Mouse (Mus musculus): ENCODE results near the gene Cd200r3. TPM values are rescaled to one million over a fixed set of nuclear protein-coding genes. Genes with fewer than 3 reads are reported as not detected.

The Cd200r3 gene
- polyA plus RNA-seq (2014; fragmentation: Nextera tagmentation; extraction: Ambion mirVana) = not detected in 2 replicates

GRCm38 (mm10) chr16:44943468-44943867 lies at the start of gene Cd200r3:
TSS of gene Cd200r3 (plus strand) at chr16:44943678.
- 90% methylated on average over 3 of the region's 3 CpGs for WGBS

DNA sequence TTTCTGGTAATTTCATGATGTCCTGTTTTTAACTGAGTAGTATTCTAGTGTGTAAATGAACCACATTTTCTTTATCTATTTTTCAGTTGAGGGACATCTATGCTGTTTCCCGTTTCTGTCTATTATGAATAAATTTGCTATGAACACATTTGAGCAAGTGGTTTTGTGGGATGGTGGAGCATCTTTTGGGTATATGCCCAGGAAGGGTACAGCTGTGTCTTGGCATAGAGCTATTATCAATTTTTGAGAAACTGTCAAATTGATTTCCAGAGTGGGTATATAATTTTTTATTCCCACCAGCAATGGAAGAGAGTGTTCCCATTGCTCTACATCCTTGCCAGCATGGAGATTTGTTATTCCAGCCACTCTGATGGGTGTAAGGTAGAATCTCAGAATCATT lies 11.5 kb upstream of the Cd200r3 start:
- Histone ChIP-seq H3K36me3 (ENCODE audit: control insufficient read depth, insufficient read depth, low read length) (no peaks in the 10 kb centered on the region), H3K27me3 (ENCODE audit: control insufficient read depth, insufficient read depth, low read length) (no peaks in the 10 kb centered on the region), H3K9me3 (ENCODE audit: control insufficient read depth, low read length) (no peaks in the 10 kb centered on the region), H3K9ac (replicated peaks; ENCODE audit: low read length) (no peak overlapping the region), H3K4me2 (ENCODE audit: low read length) (no peak overlapping the region), H3K4me1 (ENCODE audit: control insufficient read depth, insufficient read depth, low read length) (no peaks in the 10 kb centered on the region), H3K27ac (replicated peaks; ENCODE audit: low read depth, low read length) (no peak overlapping the region), H3K4me3 (replicated peaks; ENCODE audit: low read depth, low read length) (no peak overlapping the region)
- no peak for ATAC-seq (ENCODE audit: low FRiP score, low TSS enrichment)
- DNase-seq = no peak
- WGBS = 88% methylated on average over 1 of the region's 1 CpGs

More at GRCm38 (mm10) chr16:44943468-44943867, at the start of gene Cd200r3:
- Histone ChIP-seq H3K27me3 (ENCODE audit: control insufficient read depth, insufficient read depth, low read length) (no peaks in the 10 kb centered on the region), H3K9ac (replicated peaks; ENCODE audit: low read length) (no peak within 1 kb of the TSS), H3K4me3 (replicated peaks; ENCODE audit: low read depth, low read length) (no peak within 1 kb of the TSS), H3K27ac (replicated peaks; ENCODE audit: low read depth, low read length) (no peak within 1 kb of the TSS), H3K4me2 (ENCODE audit: low read length) (no peak within 1 kb of the TSS), H3K4me1 (ENCODE audit: control insufficient read depth, insufficient read depth, low read length) (no peaks in the 10 kb centered on the region), H3K36me3 (ENCODE audit: control insufficient read depth, insufficient read depth, low read length) (no peaks in the 10 kb centered on the region), H3K9me3 (ENCODE audit: control insufficient read depth, low read length) (no peaks in the 10 kb centered on the region)
- DNase-seq (no peak), ATAC-seq (ENCODE audit: low FRiP score, low TSS enrichment) (no peak)

- peak; percentile 1 for DNase-seq
- no peak for ATAC-seq (ENCODE audit: low FRiP score, low TSS enrichment)
- Histone ChIP-seq H3K4me3 (replicated peaks; ENCODE audit: low read depth, low read length) (no peak overlapping the region), H3K4me1 (ENCODE audit: control insufficient read depth, insufficient read depth, low read length) (no peaks in the 10 kb centered on the region), H3K27me3 (ENCODE audit: control insufficient read depth, insufficient read depth, low read length) (no peaks in the 10 kb centered on the region), H3K36me3 (ENCODE audit: control insufficient read depth, insufficient read depth, low read length) (no peaks in the 10 kb centered on the region), H3K27ac (replicated peaks; ENCODE audit: low read depth, low read length) (no peak overlapping the region), H3K9ac (replicated peaks; ENCODE audit: low read length) (no peak overlapping the region), H3K4me2 (ENCODE audit: low read length) (no peak overlapping the region), H3K9me3 (ENCODE audit: control insufficient read depth, low read length) (no peaks in the 10 kb centered on the region)
- WGBS = 73% methylated on average over 4 of the region's 4 CpGs
These were observed 8.1 kb downstream of the Cd200r3 start for GRCm38 (mm10) chr16:44951360-44952114.

- H3K4me3 ChIP-seq (replicated peaks; ENCODE audit: low read depth, low read length) = no peak overlapping the region
- no peaks in the 10 kb centered on the region for H3K27me3 ChIP-seq (ENCODE audit: control insufficient read depth, insufficient read depth, low read length)
- no peak overlapping the region for H3K9ac ChIP-seq (replicated peaks; ENCODE audit: low read length)
- 85% methylated on average over 2 of the region's 2 CpGs for WGBS
- H3K27ac ChIP-seq (replicated peaks; ENCODE audit: low read depth, low read length) = no peak overlapping the region
- ATAC-seq (ENCODE audit: low FRiP score, low TSS enrichment) = no peak
- no peaks in the 10 kb centered on the region for H3K36me3 ChIP-seq (ENCODE audit: control insufficient read depth, insufficient read depth, low read length)
- H3K4me2 ChIP-seq (ENCODE audit: low read length) = no peak overlapping the region
- no peaks in the 10 kb centered on the region for H3K4me1 ChIP-seq (ENCODE audit: control insufficient read depth, insufficient read depth, low read length)
- no peaks in the 10 kb centered on the region for H3K9me3 ChIP-seq (ENCODE audit: control insufficient read depth, low read length)
- DNase-seq = no peak
These were observed 18.8 kb downstream of the Cd200r3 start for GRCm38 (mm10) chr16:44962296-44962695.

GRCm38 (mm10) chr16:44962777-44963176 lies 19.3 kb downstream of the Cd200r3 start:
- H3K27me3 ChIP-seq (ENCODE audit: control insufficient read depth, insufficient read depth, low read length) = no peaks in the 10 kb centered on the region
- H3K9me3 ChIP-seq (ENCODE audit: control insufficient read depth, low read length) = no peaks in the 10 kb centered on the region
- H3K4me3 ChIP-seq (replicated peaks; ENCODE audit: low read depth, low read length) = no peak overlapping the region
- DNase-seq (no peak), ATAC-seq (ENCODE audit: low FRiP score, low TSS enrichment) (no peak)
- no peaks in the 10 kb centered on the region for H3K36me3 ChIP-seq (ENCODE audit: control insufficient read depth, insufficient read depth, low read length)
- 87% methylated on average over 2 of the region's 2 CpGs for WGBS
- H3K4me2 ChIP-seq (ENCODE audit: low read length) = no peak overlapping the region
- H3K9ac ChIP-seq (replicated peaks; ENCODE audit: low read length) = no peak overlapping the region
- H3K4me1 ChIP-seq (ENCODE audit: control insufficient read depth, insufficient read depth, low read length) = no peaks in the 10 kb centered on the region
- no peak overlapping the region for H3K27ac ChIP-seq (replicated peaks; ENCODE audit: low read depth, low read length)

DNA sequence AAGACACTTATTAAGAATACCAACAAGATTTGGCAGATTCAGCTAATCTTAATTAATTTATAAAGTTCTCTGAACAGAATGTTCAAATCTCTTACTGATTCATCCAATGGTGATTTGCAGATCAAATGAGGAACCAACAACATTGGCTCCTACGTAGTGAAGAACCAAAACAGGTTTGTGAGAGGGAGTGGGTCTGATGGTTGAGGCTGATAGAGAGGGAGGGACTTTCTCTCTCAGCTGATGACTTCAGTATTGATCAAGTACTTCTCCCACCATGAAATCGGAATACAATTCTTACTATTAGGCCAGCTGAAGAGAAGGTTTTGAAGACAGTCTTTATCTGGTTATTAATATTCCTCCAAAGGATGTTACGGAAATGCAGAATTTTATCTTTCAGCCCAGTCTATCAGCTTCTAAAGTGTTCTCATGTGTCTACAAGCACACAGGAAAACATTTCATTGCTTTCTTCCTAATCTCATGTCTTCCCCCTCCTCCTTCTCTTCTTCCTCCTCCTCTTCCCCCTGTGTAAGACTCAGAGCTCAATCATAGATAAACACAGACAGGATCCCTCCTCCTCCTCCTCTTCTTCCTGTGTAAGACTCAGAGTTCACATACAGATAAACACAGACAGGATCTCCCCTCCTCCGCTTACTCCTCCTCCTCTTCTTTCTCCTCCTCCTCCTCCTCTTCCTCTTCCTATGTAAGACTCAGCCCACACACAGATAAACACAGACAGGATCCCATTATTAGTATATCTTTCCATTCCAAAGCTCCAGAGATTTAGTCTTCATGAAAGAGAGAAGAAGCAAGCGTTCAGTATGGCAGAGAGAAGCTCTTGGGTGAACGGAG lies 21.3 kb downstream of the Cd200r3 start:
- H3K9ac ChIP-seq (replicated peaks; ENCODE audit: low read length) = no peak overlapping the region
- H3K27me3 ChIP-seq (ENCODE audit: control insufficient read depth, insufficient read depth, low read length) = no peaks in the 10 kb centered on the region
- 94% methylated on average over 6 of the region's 6 CpGs for WGBS
- H3K9me3 ChIP-seq (ENCODE audit: control insufficient read depth, low read length) = no peaks in the 10 kb centered on the region
- no peak overlapping the region for H3K27ac ChIP-seq (replicated peaks; ENCODE audit: low read depth, low read length)
- no peak overlapping the region for H3K4me3 ChIP-seq (replicated peaks; ENCODE audit: low read depth, low read length)
- H3K4me2 ChIP-seq (ENCODE audit: low read length) = no peak overlapping the region
- no peak for ATAC-seq (ENCODE audit: low FRiP score, low TSS enrichment)
- no peaks in the 10 kb centered on the region for H3K4me1 ChIP-seq (ENCODE audit: control insufficient read depth, insufficient read depth, low read length)
- DNase-seq = no peak
- no peaks in the 10 kb centered on the region for H3K36me3 ChIP-seq (ENCODE audit: control insufficient read depth, insufficient read depth, low read length)

DNA sequence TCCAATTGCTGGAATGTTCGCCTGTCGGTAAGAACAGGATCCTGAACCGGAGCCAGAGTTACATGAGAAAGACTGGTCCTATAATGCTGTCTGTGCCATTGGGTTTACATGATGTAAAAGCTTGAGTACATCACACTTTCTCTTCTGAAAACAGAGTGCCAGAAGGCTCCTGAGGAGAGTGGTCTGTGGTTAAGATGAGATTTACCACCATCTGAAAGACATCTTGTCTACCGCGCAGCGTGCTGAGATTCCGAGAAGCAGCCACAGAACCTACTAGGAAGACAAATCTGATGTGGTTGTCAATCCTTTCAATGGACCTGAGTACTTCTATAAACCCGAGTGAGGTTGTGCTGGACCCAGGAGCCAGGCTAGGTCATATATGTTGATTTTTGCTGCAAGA lies 21.9 kb downstream of the Cd200r3 start:
- H3K9me3 ChIP-seq (ENCODE audit: control insufficient read depth, low read length) = no peaks in the 10 kb centered on the region
- H3K4me3 ChIP-seq (replicated peaks; ENCODE audit: low read depth, low read length) = no peak overlapping the region
- H3K4me2 ChIP-seq (ENCODE audit: low read length) = no peak overlapping the region
- no peak overlapping the region for H3K9ac ChIP-seq (replicated peaks; ENCODE audit: low read length)
- no peak for DNase-seq
- H3K27me3 ChIP-seq (ENCODE audit: control insufficient read depth, insufficient read depth, low read length) = no peaks in the 10 kb centered on the region
- 94% methylated on average over 8 of the region's 8 CpGs for WGBS
- H3K36me3 ChIP-seq (ENCODE audit: control insufficient read depth, insufficient read depth, low read length) = no peaks in the 10 kb centered on the region
- no peak overlapping the region for H3K27ac ChIP-seq (replicated peaks; ENCODE audit: low read depth, low read length)
- no peaks in the 10 kb centered on the region for H3K4me1 ChIP-seq (ENCODE audit: control insufficient read depth, insufficient read depth, low read length)
- ATAC-seq (ENCODE audit: low FRiP score, low TSS enrichment) = no peak

- Histone ChIP-seq H3K9ac (replicated peaks; ENCODE audit: low read length) (no peak overlapping the region), H3K4me1 (ENCODE audit: control insufficient read depth, insufficient read depth, low read length) (no peaks in the 10 kb centered on the region), H3K27me3 (ENCODE audit: control insufficient read depth, insufficient read depth, low read length) (no peaks in the 10 kb centered on the region), H3K36me3 (ENCODE audit: control insufficient read depth, insufficient read depth, low read length) (no peaks in the 10 kb centered on the region), H3K4me2 (ENCODE audit: low read length) (no peak overlapping the region), H3K27ac (replicated peaks; ENCODE audit: low read depth, low read length) (no peak overlapping the region), H3K9me3 (ENCODE audit: control insufficient read depth, low read length) (no peaks in the 10 kb centered on the region), H3K4me3 (replicated peaks; ENCODE audit: low read depth, low read length) (no peak overlapping the region)
- ATAC-seq (ENCODE audit: low FRiP score, low TSS enrichment) (no peak), DNase-seq (no peak)
- 76% methylated on average over 3 of the region's 3 CpGs for WGBS
These were observed 22.4 kb downstream of the Cd200r3 start for GRCm38 (mm10) chr16:44965890-44966289.
